Comparison of ENCODE assay signal across 1 mouse cellular context in the genomic region with DNA sequence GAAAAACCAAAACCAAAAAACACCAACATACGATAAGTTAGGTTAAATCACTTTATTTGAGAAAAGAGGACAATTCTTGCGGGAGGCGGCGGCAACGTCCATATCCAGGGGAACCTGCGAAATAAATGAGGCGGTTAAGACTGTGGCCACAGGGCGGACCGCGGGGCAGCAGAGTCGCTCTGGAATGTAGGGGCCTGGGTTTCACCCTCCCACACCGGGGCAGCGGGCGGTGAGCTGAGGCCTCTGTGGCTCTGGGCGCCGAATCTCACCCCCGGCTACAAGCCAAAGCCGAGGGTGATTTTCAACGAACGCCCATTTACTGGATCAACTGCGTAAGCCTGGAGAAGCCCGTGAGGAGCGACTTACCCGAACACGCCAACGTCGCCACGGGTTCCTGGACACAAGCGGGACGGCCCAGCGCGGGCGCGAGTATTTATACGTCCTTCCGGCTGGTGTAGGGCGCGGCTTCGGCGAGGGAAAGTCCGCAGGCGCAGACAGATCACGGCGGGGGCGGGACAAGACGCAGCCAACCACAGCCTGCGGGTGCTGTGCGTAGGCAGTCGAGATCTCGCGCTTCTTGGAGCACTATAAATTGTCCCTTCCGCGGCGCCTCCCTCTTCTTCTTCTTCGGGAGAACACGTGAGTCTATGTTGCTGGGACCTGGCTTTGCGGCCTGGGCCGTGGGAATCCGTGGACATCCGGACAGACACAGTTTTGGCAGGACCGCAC.
TF ChIP-seq lines count a peak whose summit lies in the region.

No protein-coding gene starts in this region.

TF ChIP-seq in MEL, 35 proteins besides CTCF, POLR2A, EP300 and RAD21:
- TF ChIP-seq SIN3A (IDR thresholded peaks at IDR 0.05; ENCODE audit: low read length): peak; percentile 89
- peak; percentile 98 for TF ChIP-seq POLR2AphosphoS5 (IDR thresholded peaks at IDR 0.05; ENCODE audit: borderline replicate concordance, low read depth, low read length)
- peak; percentile 17; the same call in 1 of the 2 replicates for TF ChIP-seq ETS1 (IDR thresholded peaks at IDR 0.05; ENCODE audit: low read depth, low read length)
- no peak for TF ChIP-seq ZC3H11A (IDR thresholded peaks at IDR 0.05; ENCODE audit: low read depth, low read length)
- TF ChIP-seq CHD2 (IDR thresholded peaks at IDR 0.05; ENCODE audit: low read length): peak; percentile 96
- TF ChIP-seq MYC (IDR thresholded peaks at IDR 0.05; ENCODE audit: low read depth, low read length): peak; percentile 99
- peak; percentile 76 for TF ChIP-seq NRF1 (IDR thresholded peaks at IDR 0.05; ENCODE audit: insufficient read depth, low read depth, low read length, poor library complexity, severe bottlenecking)
- no peak for TF ChIP-seq E2F4 (IDR thresholded peaks at IDR 0.05; ENCODE audit: borderline replicate concordance, low read depth, low read length)
- TF ChIP-seq TCF12 (IDR thresholded peaks at IDR 0.05; ENCODE audit: low read depth, low read length): 0 out of 2 replicates have a peak, but pooled peaks have one; percentile 66
- TF ChIP-seq ELF1 (IDR thresholded peaks at IDR 0.05; ENCODE audit: low read depth, low read length): peak; percentile 94
- TF ChIP-seq USF2 (IDR thresholded peaks at IDR 0.05; ENCODE audit: borderline replicate concordance in 1 of 2, insufficient read depth in 1 of 2, low read depth in 1 of 2, low read length in 2 of 2): no peak
- peak; percentile 72 for TF ChIP-seq KAT2A (conservative IDR thresholded peaks at IDR 0.05; ENCODE audit: low read depth, low read length)
- no peak for TF ChIP-seq GABPA (IDR thresholded peaks at IDR 0.05; ENCODE audit: low read depth, low read length)
- peak; percentile 100 for TF ChIP-seq NELFE (IDR thresholded peaks at IDR 0.05; ENCODE audit: low read depth, low read length)
- peak; percentile 98 for TF ChIP-seq ZMIZ1 (IDR thresholded peaks at IDR 0.05; ENCODE audit: low read depth, low read length)
- peak; percentile 99 for TF ChIP-seq TBP (IDR thresholded peaks at IDR 0.05; ENCODE audit: low read depth, low read length)
- peak; percentile 95 for TF ChIP-seq HCFC1 (IDR thresholded peaks at IDR 0.05; ENCODE audit: low read depth, low read length)
- peak; percentile 68 for TF ChIP-seq USF1 (IDR thresholded peaks at IDR 0.05; ENCODE audit: low read depth, low read length)
- TF ChIP-seq MAX (IDR thresholded peaks at IDR 0.05; ENCODE audit: low read length): peak; percentile 92
- peak; percentile 99 for TF ChIP-seq POLR2AphosphoS2 (IDR thresholded peaks at IDR 0.05; ENCODE audit: low read length)
- TF ChIP-seq MXI1 (IDR thresholded peaks at IDR 0.05; ENCODE audit: low read depth, low read length): peak; percentile 91
